Mouse (Mus musculus) cerebellum, adult 2 months (tissue): ENCODE results near the gene Ctxn1.

Experiments
- CTCF ChIP-seq: fragments of 200-500 bp; IDR thresholded peaks from 2 replicates; pipeline ENCODE4 v1.5.1; 2011; ENCODE audit warnings: low read depth, mild to moderate bottlenecking, control low read depth, low read length, moderate library complexity, borderline replicate concordance; ENCODE audit not compliant: insufficient read depth
- POLR2A ChIP-seq: fragments of 200-500 bp; IDR thresholded peaks from 2 replicates; pipeline ENCODE4 v1.6.1; 2011; ENCODE audit warnings: low read length, control low read depth, borderline replicate concordance; ENCODE audit not compliant: insufficient read depth

DNA sequence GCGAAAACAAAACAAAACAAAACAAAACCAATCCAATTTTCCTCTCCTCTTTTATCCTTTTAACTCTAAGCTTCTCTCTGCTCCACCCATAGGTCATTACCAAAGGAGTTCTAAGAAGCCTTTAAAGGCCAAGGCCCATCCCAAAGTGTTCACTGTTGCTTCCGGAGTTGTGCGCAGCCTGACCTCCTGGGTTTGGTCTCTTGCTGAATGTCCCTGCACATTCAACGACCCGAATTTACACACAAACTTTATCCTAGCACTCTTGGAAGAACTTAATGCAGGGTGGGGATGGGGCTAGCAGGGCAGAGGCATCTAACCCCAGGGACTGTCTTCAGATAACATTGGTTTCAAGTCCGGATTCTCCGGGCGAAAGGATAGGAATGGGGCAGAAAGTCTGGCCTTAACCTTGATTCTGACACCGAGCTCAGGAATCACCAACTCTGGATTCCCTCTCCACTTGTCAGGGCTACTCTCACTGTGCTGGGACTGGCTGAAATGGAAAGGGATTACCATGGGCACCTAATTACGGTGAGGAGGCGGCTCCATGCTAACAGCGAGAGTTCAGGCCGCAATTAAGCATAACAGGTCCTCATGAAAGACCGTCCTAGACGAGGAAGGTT lies 21.1 kb downstream of the Ctxn1 start:
- TF ChIP-seq CTCF (no peak), POLR2A (no peak)
